Mouse (Mus musculus): ENCODE data around the gene Uimc1. TPM values are rescaled to one million over a fixed set of nuclear protein-coding genes. Genes with fewer than 3 reads are reported as not detected.
"Not testable (repeated sequence)": the region's sequence is repeated elsewhere in the genome, so short reads cannot be mapped to it uniquely, and the experiment has no call there.

The Uimc1 gene
- polyA plus RNA-seq, 1 experiment from 2014 or later = 29.1 TPM

DNA sequence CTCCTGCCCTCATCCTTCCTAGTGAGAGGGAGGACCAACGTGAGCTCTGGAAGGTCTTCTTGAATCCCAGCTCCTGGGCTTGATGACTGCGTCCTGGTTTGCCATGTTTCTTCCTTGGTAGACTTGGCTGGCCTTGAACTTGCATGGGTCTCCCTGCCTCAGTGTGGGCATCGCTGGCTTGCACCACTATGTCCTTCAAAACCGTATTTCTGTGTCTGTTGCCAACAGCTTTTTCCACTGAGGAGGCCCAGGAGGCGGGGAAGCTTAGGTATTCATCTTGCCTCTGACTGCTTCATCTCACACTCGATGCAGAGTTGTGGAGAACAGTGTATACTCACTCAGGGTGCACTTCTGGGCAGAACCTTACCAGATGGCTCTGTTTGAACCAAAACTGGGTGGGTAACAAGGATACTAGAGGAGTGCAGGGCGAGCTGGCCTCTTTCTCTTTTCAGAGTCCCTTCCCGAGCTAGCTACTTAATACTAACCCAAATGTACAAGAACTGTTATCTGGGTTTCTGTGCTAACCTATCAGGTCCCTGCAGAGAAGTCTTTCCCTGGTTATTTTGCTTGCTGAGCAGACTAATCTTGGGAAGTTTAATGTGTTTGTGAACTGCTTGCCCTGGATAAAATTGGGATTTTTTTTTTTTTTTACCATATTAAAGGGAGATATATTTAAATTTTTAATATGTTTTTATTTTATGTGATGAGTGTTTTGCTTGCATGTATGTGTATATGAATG, 6.0 kb upstream of the Uimc1 start:
- H3K4me3 ChIP-seq (ENCODE audit: low read depth, low read length) = peak overlapping the region; percentile 87
- H3K27me3 ChIP-seq (ENCODE audit: control insufficient read depth, insufficient read depth, low read length) = no peaks in the 10 kb centered on the region
- peak overlapping the region; percentile 78 for H3K4me2 ChIP-seq (replicated peaks; ENCODE audit: low read depth, low read length)
- H3K36me3 ChIP-seq (ENCODE audit: control insufficient read depth, insufficient read depth, low read length) = peaks cover 5% of the 10 kb centered on the region; the same call in 1 of the 2 replicates
- peak overlapping the region; percentile 73; the same call in 1 of the 2 replicates for H3K9ac ChIP-seq (replicated peaks; ENCODE audit: low read depth, low read length)
- 17% methylated on average over 8 of the region's 8 CpGs for WGBS
- ATAC-seq (ENCODE audit: insufficient number of reproducible peaks, insufficient read depth, low FRiP score, low read depth) = no peak
- peaks cover 6% of the 10 kb centered on the region; the same call in 1 of the 2 replicates for H3K4me1 ChIP-seq (ENCODE audit: control insufficient read depth, insufficient read depth, low read length)
- no peaks in the 10 kb centered on the region for H3K9me3 ChIP-seq (ENCODE audit: control insufficient read depth, low read depth, low read length)
- peak overlapping the region; percentile 77 for H3K27ac ChIP-seq (ENCODE audit: low read length)

DNA sequence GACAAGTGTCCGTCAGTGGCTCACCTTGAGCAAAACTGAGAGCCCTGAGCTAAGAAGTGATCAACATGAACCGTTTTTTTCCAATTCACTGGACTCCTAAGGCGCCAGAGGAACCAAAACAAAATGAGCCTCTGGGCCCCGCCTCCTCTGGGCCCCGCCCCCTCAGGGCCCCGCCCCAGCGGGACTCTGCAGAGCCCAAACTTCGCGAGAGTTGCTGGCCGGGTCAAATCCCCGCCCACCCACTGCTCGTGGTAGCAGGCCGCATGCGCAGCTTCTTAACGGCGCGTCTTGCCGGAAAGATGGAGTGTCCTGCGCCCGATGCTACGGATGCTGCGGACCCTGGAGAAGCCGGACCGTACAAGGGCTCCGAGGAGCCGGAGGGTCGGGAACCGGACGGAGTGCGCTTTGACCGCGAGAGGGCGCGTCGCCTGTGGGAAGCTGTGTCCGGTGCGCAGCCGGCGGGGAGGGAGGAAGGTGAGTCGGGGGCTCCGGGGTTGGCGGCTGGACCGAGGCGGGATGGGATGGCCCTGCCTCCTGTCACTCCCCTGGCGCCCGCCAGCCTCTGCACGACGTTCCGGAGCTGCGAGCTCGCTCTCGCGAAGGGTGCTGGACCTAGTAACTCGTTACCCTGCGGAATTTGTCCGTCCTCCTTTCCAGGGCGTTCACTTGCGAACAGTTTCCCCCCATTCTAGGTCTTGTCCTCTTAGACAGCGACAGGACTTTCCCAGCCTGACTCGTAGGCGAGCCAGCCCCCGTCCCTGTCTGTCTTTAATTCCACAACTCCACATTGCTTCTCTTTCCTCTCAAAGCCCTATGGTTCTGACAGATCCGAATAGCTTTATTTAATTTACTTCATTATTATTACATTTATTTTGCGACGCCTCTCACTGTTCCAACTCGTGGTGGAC, 5.2 kb upstream of the Uimc1 start, which contains the start of gene Zfp346:
Gene Zfp346, plus strand, starts transcription at position 267 of the 908 bp plus-strand sequence.
- H3K4me1 ChIP-seq (ENCODE audit: control insufficient read depth, insufficient read depth, low read length) = peaks cover 6% of the 10 kb centered on the region; the same call in 1 of the 2 replicates
- no peaks in the 10 kb centered on the region for H3K9me3 ChIP-seq (ENCODE audit: control insufficient read depth, low read depth, low read length)
- peaks cover 5% of the 10 kb centered on the region; the same call in 1 of the 2 replicates for H3K36me3 ChIP-seq (ENCODE audit: control insufficient read depth, insufficient read depth, low read length)
- peak within 1 kb of the TSS; percentile 77 for H3K27ac ChIP-seq (ENCODE audit: low read length)
- H3K4me2 ChIP-seq (replicated peaks; ENCODE audit: low read depth, low read length) = peak within 1 kb of the TSS; percentile 78
- H3K4me3 ChIP-seq (ENCODE audit: low read depth, low read length) = peak within 1 kb of the TSS; percentile 87
- under 1% methylated on average over 59 of the region's 66 CpGs for WGBS
- no peaks in the 10 kb centered on the region for H3K27me3 ChIP-seq (ENCODE audit: control insufficient read depth, insufficient read depth, low read length)
- H3K9ac ChIP-seq (replicated peaks; ENCODE audit: low read depth, low read length) = peak within 1 kb of the TSS; percentile 73
- ATAC-seq (ENCODE audit: insufficient number of reproducible peaks, insufficient read depth, low FRiP score, low read depth) = peak; percentile 96

GRCm38 (mm10) chr13:55103351-55103750, 3.3 kb upstream of the Uimc1 start:
- ATAC-seq (ENCODE audit: insufficient number of reproducible peaks, insufficient read depth, low FRiP score, low read depth) = no peak
- peaks cover 11% of the 10 kb centered on the region for H3K4me1 ChIP-seq (ENCODE audit: control insufficient read depth, insufficient read depth, low read length)
- 49% methylated on average over 2 of the region's 2 CpGs for WGBS

GRCm38 (mm10) chr13:55102366-55102765, 2.3 kb upstream of the Uimc1 start:
- no peak overlapping the region for H3K9ac ChIP-seq (replicated peaks; ENCODE audit: low read depth, low read length)
- WGBS = 93% methylated on average over 3 of the region's 3 CpGs
- no peak for ATAC-seq (ENCODE audit: insufficient number of reproducible peaks, insufficient read depth, low FRiP score, low read depth)
- no peaks in the 10 kb centered on the region for H3K36me3 ChIP-seq (ENCODE audit: control insufficient read depth, insufficient read depth, low read length)
- H3K4me2 ChIP-seq (replicated peaks; ENCODE audit: low read depth, low read length) = no peak overlapping the region
- no peaks in the 10 kb centered on the region for H3K9me3 ChIP-seq (ENCODE audit: control insufficient read depth, low read depth, low read length)
- no peak overlapping the region for H3K27ac ChIP-seq (ENCODE audit: low read length)
- no peak overlapping the region for H3K4me3 ChIP-seq (ENCODE audit: low read depth, low read length)
- H3K27me3 ChIP-seq (ENCODE audit: control insufficient read depth, insufficient read depth, low read length) = no peaks in the 10 kb centered on the region
- H3K4me1 ChIP-seq (ENCODE audit: control insufficient read depth, insufficient read depth, low read length) = peaks cover 11% of the 10 kb centered on the region

More at GRCm38 (mm10) chr13:55103351-55103750, 3.3 kb upstream of the Uimc1 start:
- Histone ChIP-seq H3K27me3 (ENCODE audit: control insufficient read depth, insufficient read depth, low read length) (no peaks in the 10 kb centered on the region), H3K4me2 (replicated peaks; ENCODE audit: low read depth, low read length) (no peak overlapping the region), H3K27ac (ENCODE audit: low read length) (no peak overlapping the region), H3K9me3 (ENCODE audit: control insufficient read depth, low read depth, low read length) (no peaks in the 10 kb centered on the region), H3K9ac (replicated peaks; ENCODE audit: low read depth, low read length) (no peak overlapping the region), H3K36me3 (ENCODE audit: control insufficient read depth, insufficient read depth, low read length) (peaks cover 5% of the 10 kb centered on the region; the same call in 1 of the 2 replicates), H3K4me3 (ENCODE audit: low read depth, low read length) (no peak overlapping the region)

DNA sequence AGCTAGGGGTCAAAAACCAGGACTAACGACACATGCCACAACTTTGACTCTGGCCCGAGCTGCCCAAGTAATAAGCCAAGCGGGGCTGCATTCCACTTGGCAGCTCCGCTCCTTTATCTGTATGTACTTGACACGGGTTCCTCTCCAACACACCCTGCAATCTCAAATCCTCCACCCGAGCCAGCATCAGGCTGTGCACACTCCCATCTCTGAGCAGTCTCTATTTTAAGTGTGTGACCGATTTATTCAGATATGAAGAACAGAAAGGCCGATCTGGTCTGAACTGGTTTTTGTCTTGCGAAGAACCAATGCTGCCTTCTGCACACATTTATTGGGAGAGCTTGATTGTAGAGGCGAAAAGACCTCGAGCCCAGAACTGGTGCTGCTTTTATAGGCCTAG, 1.5 kb upstream of the Uimc1 start:
- H3K4me1 ChIP-seq (ENCODE audit: control insufficient read depth, insufficient read depth, low read length) = peaks cover 11% of the 10 kb centered on the region

GRCm38 (mm10) chr13:55099066-55099725, 904 bp downstream of the Uimc1 start:
- Histone ChIP-seq H3K4me3 (ENCODE audit: low read depth, low read length) (peak overlapping the region; percentile 84), H3K27me3 (ENCODE audit: control insufficient read depth, insufficient read depth, low read length) (no peaks in the 10 kb centered on the region), H3K4me1 (ENCODE audit: control insufficient read depth, insufficient read depth, low read length) (peaks cover 5% of the 10 kb centered on the region; the same call in 1 of the 2 replicates), H3K4me2 (replicated peaks; ENCODE audit: low read depth, low read length) (peak overlapping the region; percentile 58), H3K36me3 (ENCODE audit: control insufficient read depth, insufficient read depth, low read length) (no peaks in the 10 kb centered on the region), H3K27ac (ENCODE audit: low read length) (peak overlapping the region; percentile 91; the same call in 1 of the 2 replicates), H3K9ac (replicated peaks; ENCODE audit: low read depth, low read length) (peak overlapping the region; percentile 88), H3K9me3 (ENCODE audit: control insufficient read depth, low read depth, low read length) (no peaks in the 10 kb centered on the region)
- WGBS = 27% methylated on average over 20 of the region's 20 CpGs
- ATAC-seq (ENCODE audit: insufficient number of reproducible peaks, insufficient read depth, low FRiP score, low read depth) = no peak

More for the DNA sequence above, 1.5 kb upstream of the Uimc1 start:
- no peak overlapping the region for H3K4me2 ChIP-seq (replicated peaks; ENCODE audit: low read depth, low read length)
- H3K27ac ChIP-seq (ENCODE audit: low read length) = no peak overlapping the region
- no peak overlapping the region for H3K9ac ChIP-seq (replicated peaks; ENCODE audit: low read depth, low read length)
- H3K9me3 ChIP-seq (ENCODE audit: control insufficient read depth, low read depth, low read length) = no peaks in the 10 kb centered on the region
- WGBS = 94% methylated on average over 11 of the region's 11 CpGs
- no peak for ATAC-seq (ENCODE audit: insufficient number of reproducible peaks, insufficient read depth, low FRiP score, low read depth)
- H3K27me3 ChIP-seq (ENCODE audit: control insufficient read depth, insufficient read depth, low read length) = no peaks in the 10 kb centered on the region
- H3K36me3 ChIP-seq (ENCODE audit: control insufficient read depth, insufficient read depth, low read length) = no peaks in the 10 kb centered on the region
- no peak overlapping the region for H3K4me3 ChIP-seq (ENCODE audit: low read depth, low read length)

- not testable (repeated sequence) for H3K4me3 ChIP-seq (ENCODE audit: low read depth, low read length); H3K36me3 ChIP-seq (ENCODE audit: control insufficient read depth, insufficient read depth, low read length); H3K27me3 ChIP-seq (ENCODE audit: control insufficient read depth, insufficient read depth, low read length); H3K4me2 ChIP-seq (replicated peaks; ENCODE audit: low read depth, low read length); ATAC-seq (ENCODE audit: insufficient number of reproducible peaks, insufficient read depth, low FRiP score, low read depth); H3K9ac ChIP-seq (replicated peaks; ENCODE audit: low read depth, low read length); H3K9me3 ChIP-seq (ENCODE audit: control insufficient read depth, low read depth, low read length); H3K27ac ChIP-seq (ENCODE audit: low read length); H3K4me1 ChIP-seq (ENCODE audit: control insufficient read depth, insufficient read depth, low read length)
- 87% methylated on average over 3 of the region's 3 CpGs for WGBS
Measured at GRCm38 (mm10) chr13:55097841-55098240, 2.3 kb downstream of the Uimc1 start.

- Histone ChIP-seq H3K27me3 (ENCODE audit: control insufficient read depth, insufficient read depth, low read length) (no peaks in the 10 kb centered on the region), H3K4me3 (ENCODE audit: low read depth, low read length) (no peak overlapping the region), H3K4me2 (replicated peaks; ENCODE audit: low read depth, low read length) (no peak overlapping the region), H3K4me1 (ENCODE audit: control insufficient read depth, insufficient read depth, low read length) (no peaks in the 10 kb centered on the region), H3K9me3 (ENCODE audit: control insufficient read depth, low read depth, low read length) (no peaks in the 10 kb centered on the region), H3K36me3 (ENCODE audit: control insufficient read depth, insufficient read depth, low read length) (peaks cover 5% of the 10 kb centered on the region; the same call in 1 of the 2 replicates), H3K27ac (ENCODE audit: low read length) (no peak overlapping the region), H3K9ac (replicated peaks; ENCODE audit: low read depth, low read length) (no peak overlapping the region)
- 68% methylated on average over 4 of the region's 4 CpGs for WGBS
- no peak for ATAC-seq (ENCODE audit: insufficient number of reproducible peaks, insufficient read depth, low FRiP score, low read depth)
Measured at GRCm38 (mm10) chr13:55092588-55092987, 7.5 kb downstream of the Uimc1 start.

All from stomach, embryonic 14.5 days (tissue).